Mouse (Mus musculus): ENCODE results near the gene Fcgr2b.
A peak's percentile ranks its signal among the peaks of the same experiment; 100 is the strongest.
"Not testable (repeated sequence)": the region's sequence is repeated elsewhere in the genome, so short reads cannot be mapped to it uniquely, and the experiment has no call there.

The Fcgr2b gene

DNA sequence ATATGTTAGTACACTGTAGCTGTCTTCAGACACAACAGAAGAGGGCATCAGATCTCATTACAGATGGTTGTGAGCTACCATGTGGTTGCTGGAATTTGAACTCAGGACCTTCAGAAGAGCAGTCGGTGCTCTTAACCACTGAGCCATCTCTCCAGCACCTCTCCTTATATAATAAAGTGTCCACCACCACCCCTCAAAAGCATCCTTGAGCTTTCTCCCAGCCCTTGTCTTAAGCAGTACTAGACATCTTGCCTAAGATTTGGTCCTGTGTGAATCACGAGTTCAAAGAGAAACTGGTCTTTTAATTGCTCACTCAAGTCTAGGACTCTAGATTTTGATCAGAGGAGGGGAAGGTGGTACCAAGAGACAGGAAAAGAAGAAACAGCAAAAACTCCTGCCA is 997 bp downstream of the Fcgr2b start:
- not testable (repeated sequence) for DNase-seq

DNA sequence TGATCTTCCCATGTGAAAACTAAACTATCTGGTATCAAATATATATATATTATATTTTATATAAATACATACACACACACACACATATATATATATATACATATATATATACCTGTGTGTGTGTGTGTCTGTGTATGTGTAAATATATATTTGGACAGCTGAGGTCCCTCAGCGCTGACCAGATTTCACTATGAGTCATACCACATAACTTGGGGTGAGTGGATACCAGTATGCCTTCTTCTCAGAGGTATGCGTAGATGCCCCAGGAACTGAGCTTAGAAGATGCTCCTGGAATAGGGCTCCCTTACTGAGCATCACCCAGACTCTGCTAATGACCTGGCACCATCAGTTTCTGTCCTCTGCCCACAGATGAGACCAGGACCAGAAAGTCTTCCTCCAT is 1.6 kb downstream of the Fcgr2b start:
- DNase-seq: no peak

DNA sequence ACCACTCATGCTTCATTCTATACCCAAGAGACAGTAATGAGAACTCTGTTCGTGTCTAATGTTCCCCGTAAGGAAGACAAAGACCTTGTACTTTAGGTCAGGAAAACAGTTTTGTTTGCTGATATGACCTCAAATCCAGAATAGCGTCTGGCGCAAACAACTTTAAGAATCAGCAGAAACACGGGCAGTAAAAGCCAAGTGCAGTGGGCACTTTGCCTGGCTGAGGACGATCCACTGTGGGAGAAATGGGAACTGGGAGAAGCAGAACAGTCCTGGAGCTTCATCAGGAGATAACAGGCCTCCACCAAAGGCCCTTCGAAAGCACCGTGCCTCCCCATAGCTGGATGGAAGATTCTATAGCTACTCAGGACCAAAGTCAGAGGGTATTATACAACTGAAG is 2.2 kb downstream of the Fcgr2b start:
- no peak for DNase-seq

GRCm38 (mm10) chr1:170972936-170973335 is 3.4 kb downstream of the Fcgr2b start:
- no peak for DNase-seq

DNA sequence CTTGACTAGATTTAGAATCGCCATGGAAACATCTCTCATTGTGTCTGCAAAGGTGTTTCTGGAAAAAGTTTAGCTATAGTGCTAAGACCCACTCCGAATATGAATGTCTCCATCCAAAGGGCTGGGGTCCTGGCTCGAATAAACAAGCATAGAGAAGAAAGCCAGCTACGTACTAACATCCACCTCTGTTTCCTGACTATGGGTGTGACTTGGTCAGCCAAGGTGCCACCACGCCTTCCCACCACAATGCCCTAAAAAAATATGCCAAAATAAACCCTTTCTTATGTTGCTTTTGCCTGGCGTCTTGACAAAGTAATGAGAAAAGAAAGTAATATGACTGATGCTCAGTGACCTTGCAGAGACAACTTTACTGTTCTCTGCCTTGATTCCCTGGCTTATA is 3.9 kb downstream of the Fcgr2b start:
- DNase-seq: no peak

- DNase-seq: no peak
Observed at GRCm38 (mm10) chr1:170968576-170968975, 7.8 kb downstream of the Fcgr2b start.

GRCm38 (mm10) chr1:170967581-170967980 is 8.8 kb downstream of the Fcgr2b start:
- peak; percentile 26 for DNase-seq

- DNase-seq: peak; percentile 9
Observed at GRCm38 (mm10) chr1:170963087-170963486, 13.3 kb downstream of the Fcgr2b start.

GRCm38 (mm10) chr1:170962301-170962700 is 14.0 kb downstream of the Fcgr2b start:
- no peak for DNase-seq

DNA sequence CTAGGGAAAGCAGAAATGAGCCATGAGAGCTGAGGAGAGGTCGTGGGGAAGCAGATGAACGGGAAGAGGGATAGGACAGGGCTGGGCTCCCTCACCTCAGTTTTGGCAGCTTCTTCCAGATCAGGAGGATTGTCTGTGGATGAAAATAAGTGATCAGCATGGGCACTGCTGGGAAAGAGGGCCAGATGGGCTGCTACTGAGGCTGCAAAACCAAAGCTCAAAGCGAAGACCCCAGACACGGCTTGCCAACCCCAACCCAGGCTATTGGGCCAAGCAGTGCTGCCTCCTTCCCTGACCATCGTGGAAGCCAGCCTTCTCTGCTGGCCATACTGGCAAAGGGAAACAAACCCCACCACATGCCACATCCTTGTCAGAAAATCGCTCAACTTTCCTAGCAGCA is 15.2 kb downstream of the Fcgr2b start:
- DNase-seq: no peak

DNA sequence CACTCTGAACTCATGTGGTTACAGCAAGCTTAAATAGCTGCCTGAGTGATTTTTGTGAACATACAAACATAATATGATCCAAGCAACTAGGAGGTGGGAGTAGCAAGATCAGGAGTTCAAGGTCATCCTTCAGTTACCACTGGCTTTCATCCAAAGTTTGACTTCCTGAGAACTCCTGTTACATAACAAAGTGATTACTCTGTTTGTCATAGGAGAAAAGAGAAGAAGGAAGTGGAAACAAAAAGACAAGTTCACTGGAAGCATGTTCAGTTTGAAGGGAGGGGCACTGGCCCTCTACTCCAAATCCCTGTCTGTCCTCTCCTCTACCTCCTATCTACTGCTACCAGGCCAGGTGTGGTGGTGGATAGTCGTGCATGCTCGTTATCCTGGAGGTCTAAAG is 16.6 kb downstream of the Fcgr2b start:
- DNase-seq: no peak

DNA sequence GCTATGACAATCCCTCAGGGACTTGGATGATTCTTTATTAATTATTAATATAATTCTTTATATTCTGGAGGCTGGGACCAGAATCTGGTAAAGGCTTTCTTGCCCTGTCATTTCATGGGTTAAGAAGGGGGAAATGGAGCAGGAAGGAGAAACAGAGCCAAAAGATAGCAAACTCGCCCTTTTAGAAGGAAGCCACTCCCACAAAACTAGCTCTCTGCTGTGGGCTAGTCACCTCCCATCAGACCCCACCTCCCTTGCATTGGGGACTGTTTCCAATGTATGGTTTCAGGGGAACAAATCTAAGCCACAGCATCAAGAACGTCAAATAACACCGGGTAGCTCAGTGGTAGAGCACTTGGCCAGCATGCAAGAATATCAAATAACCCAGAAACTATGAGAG is 18.1 kb downstream of the Fcgr2b start:
- DNase-seq: no peak

GRCm38 (mm10) chr1:170953192-170953591 is 23.2 kb downstream of the Fcgr2b start:
- no peak for DNase-seq

DNA sequence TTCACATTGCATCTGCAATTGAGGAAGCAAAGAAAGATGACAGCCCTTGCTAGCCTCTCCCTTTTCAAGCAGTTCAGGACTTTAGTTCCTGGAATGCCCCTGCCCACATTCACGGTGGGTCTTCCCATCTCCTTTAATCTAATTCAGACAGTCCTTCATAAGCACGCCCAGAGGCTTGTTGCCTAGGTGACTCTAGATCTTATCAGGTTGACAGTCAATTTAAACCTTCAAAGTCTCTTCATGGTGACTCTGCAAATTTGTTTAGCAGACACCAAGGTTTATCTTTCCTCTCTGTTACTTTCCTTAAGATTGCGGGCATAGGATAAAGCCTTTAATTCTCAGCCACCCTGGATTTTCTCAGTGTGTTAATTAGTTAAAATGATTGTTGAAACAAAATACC is 25.6 kb downstream of the Fcgr2b start:
- no peak for DNase-seq

- not testable (repeated sequence) for DNase-seq
Observed at GRCm38 (mm10) chr1:170944908-170945307, 31.4 kb downstream of the Fcgr2b start.

DNA sequence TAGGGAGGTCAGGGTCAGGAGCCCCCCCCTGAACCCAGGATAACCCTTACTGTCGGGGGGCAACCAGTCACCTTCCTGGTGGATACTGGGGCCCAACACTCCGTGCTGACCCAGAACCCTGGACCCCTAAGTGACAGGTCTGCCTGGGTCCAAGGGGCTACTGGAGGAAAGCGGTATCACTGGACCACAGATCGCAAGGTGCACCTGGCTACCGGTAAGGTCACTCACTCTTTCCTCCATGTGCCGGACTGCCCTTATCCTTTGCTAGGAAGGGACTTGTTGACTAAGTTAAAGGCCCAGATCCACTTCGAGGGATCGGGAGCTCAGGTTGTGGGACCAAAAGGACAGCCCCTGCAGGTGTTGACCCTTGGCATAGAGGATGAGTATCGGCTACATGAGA is 32.2 kb downstream of the Fcgr2b start:
- not testable (repeated sequence) for DNase-seq

GRCm38 (mm10) chr1:170939255-170939654 is 37.1 kb downstream of the Fcgr2b start:
- DNase-seq: peak; percentile 9

- peak; percentile 6 for DNase-seq
Observed at GRCm38 (mm10) chr1:170934383-170934782, 42.0 kb downstream of the Fcgr2b start.

DNA sequence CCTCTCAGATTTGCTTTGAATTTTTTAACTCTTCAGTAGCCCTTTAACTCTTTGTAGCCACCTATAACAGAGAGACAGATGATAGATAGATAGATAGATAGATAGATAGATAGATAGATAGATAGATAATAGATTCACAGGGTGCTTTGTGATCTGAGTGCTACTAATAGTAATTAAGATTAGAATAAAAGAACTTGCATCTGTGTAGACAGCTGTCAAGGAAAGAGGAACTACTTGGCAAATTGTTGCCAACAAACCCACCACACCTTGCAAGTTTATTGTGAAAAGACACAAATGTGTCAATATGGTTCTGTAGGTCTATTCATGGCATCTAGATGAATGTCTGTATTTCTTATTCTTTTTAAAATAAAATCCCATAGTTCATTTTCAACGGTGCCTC is 42.4 kb downstream of the Fcgr2b start:
- no peak for DNase-seq

GRCm38 (mm10) chr1:170933386-170933920 is 42.9 kb downstream of the Fcgr2b start:
- no peak for DNase-seq

GRCm38 (mm10) chr1:170932043-170932442 is 44.3 kb downstream of the Fcgr2b start:
- no peak for DNase-seq

DNA sequence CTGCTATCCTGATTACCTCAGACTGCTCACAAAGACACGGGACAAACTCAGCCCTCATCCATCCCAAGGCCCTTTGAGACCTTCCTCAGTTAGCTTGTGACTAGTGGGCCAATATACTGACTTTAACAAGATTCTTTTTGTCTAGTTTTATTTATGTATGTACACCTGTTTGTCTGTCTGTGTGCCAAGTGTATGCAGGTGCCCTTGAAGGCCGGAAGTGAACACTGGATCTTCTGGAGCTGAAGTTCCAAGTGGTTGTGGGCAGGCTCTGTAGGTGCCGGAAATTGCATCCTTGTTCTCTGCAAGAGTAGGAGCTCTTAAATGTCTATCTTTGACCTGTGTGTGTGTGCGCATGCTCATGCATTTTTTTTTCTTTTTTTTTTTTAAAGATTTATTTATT is 47.1 kb downstream of the Fcgr2b start:
- no peak for DNase-seq

DNA sequence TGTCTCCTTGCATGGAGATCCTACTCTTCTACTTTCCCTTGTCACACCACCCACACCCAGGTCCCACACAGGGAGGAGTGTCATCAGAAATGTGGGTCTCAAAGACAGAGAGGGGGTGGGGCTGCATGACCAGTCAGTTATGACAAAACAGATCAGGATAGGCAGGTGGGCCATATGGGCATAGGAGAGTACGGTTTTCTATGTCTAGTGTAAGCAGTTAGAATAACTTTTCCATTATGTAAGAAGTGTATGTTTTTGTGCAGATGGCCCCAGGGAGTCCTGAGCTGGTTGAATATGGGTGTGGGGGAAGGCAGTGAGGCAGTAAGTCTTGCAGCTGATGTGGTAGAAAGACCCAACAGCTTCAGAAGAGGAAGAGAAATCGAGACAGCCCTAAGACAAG is 47.9 kb downstream of the Fcgr2b start:
- peak; percentile 4 for DNase-seq

DNA sequence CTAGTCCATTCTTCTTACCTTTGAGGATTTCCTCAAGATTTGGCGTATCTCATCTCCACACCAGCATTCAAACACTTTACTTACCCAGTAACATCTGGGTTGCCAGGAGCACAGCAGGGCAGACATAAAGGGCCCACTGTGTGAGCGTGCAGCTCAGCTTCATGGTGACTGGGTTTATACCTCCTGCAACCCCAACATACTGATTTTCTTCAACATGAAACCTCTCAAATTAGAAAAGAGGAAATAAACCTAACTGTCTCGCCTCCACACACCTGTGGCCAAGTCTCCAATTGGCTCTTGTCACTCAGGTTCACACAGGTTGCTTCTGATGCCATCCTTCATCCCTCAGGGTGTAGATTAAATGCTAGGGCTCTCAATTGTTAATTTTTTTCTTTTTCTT is 49.0 kb downstream of the Fcgr2b start, which contains the start of gene Fcrla:
Gene Fcrla, minus strand, starts transcription at position 206 of the 400 bp plus-strand sequence.
- DNase-seq: no peak

DNA sequence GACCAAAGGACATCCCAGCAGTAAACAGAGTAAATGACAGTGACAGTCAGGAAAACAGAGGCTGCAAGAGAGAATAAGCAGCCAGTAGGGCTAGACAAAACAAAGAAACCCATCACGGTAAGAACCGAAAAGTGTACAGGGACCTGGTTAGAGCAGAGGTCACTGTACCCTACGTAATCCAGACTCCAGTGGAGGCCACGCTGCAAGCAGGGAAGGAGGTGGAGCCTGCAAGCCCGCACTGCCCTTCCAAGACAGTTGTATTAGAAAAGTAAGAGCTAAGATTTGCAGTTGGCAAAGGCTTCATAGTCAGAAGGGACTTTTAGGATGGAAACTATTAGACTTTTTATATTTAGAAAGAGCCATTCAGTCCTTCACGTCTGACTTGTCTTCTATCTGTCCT is 49.4 kb downstream of the Fcgr2b start:
- DNase-seq: no peak

- peak; percentile 16 for DNase-seq
Observed at GRCm38 (mm10) chr1:170924485-170924884, 51.9 kb downstream of the Fcgr2b start.
